Mouse (Mus musculus): Measurements from ENCODE around the gene Fndc7.
A peak's percentile ranks its signal among the peaks of the same experiment; 100 is the strongest.
"Not testable (repeated sequence)": the region's sequence is repeated elsewhere in the genome, so short reads cannot be mapped to it uniquely, and the experiment has no call there.

Fndc7 gene

GRCm38 (mm10) chr3:108886934-108887617, 2.7 kb downstream of the Fndc7 start:
- DNase-seq (ENCODE audit: low spot score), result no peak

- DNase-seq (ENCODE audit: low spot score), result no peak
Measured at GRCm38 (mm10) chr3:108885686-108886530, 3.9 kb downstream of the Fndc7 start.

- no peak for DNase-seq (ENCODE audit: low spot score)
Measured at GRCm38 (mm10) chr3:108884706-108885289, 5.0 kb downstream of the Fndc7 start.

- DNase-seq (ENCODE audit: low spot score), result no peak
Measured at GRCm38 (mm10) chr3:108883067-108883466, 6.7 kb downstream of the Fndc7 start.

- not testable (repeated sequence) for DNase-seq (ENCODE audit: low spot score)
Measured at GRCm38 (mm10) chr3:108881873-108882272, 7.9 kb downstream of the Fndc7 start.

- no peak for DNase-seq (ENCODE audit: low spot score)
Measured at GRCm38 (mm10) chr3:108880544-108881507, 9.0 kb downstream of the Fndc7 start.

GRCm38 (mm10) chr3:108879836-108880435, 9.9 kb downstream of the Fndc7 start:
- DNase-seq (ENCODE audit: low spot score), result no peak

- DNase-seq (ENCODE audit: low spot score), result no peak
Measured at GRCm38 (mm10) chr3:108879129-108879528, 10.7 kb downstream of the Fndc7 start.

GRCm38 (mm10) chr3:108870631-108871030, 19.2 kb downstream of the Fndc7 start:
- DNase-seq (ENCODE audit: low spot score), result no peak

GRCm38 (mm10) chr3:108867449-108867848, 22.4 kb downstream of the Fndc7 start:
- no peak for DNase-seq (ENCODE audit: low spot score)

- no peak for DNase-seq (ENCODE audit: low spot score)
Measured at GRCm38 (mm10) chr3:108865676-108866075, 24.1 kb downstream of the Fndc7 start.

GRCm38 (mm10) chr3:108865129-108865528, 24.7 kb downstream of the Fndc7 start:
- DNase-seq (ENCODE audit: low spot score), result no peak

- DNase-seq (ENCODE audit: low spot score), result no peak
Measured at GRCm38 (mm10) chr3:108863091-108863490, 26.7 kb downstream of the Fndc7 start.

- DNase-seq (ENCODE audit: low spot score), result not testable (repeated sequence)
Measured at GRCm38 (mm10) chr3:108862282-108862681, 27.5 kb downstream of the Fndc7 start.

GRCm38 (mm10) chr3:108860786-108861185, 29.0 kb downstream of the Fndc7 start:
- DNase-seq (ENCODE audit: low spot score), result no peak

GRCm38 (mm10) chr3:108858231-108858770, 31.5 kb downstream of the Fndc7 start:
- no peak for DNase-seq (ENCODE audit: low spot score)

GRCm38 (mm10) chr3:108857714-108858113, 32.1 kb downstream of the Fndc7 start:
- DNase-seq (ENCODE audit: low spot score), result no peak

GRCm38 (mm10) chr3:108857124-108857470, 32.7 kb downstream of the Fndc7 start:
- no peak for DNase-seq (ENCODE audit: low spot score)

GRCm38 (mm10) chr3:108856386-108857123, 33.3 kb downstream of the Fndc7 start:
- no peak for DNase-seq (ENCODE audit: low spot score)

- peak; percentile 66 for DNase-seq (ENCODE audit: low spot score)
Measured at GRCm38 (mm10) chr3:108855864-108856263, 33.9 kb downstream of the Fndc7 start.
